Mouse (Mus musculus) cerebral cortex, adult 2 months (tissue): Measurements from ENCODE around the gene Gm14391.

Source experiments
- WGBS: fragments of 180-500 bp; shearing (Covaris S2); methylation state at CpG from one replicate; pipeline ENCODE4 v1.1.7; 2018; 5-methylcytosine and 5-hydroxymethylcytosine counted together

Gene Gm14391

GRCm38 (mm10) chr2:175206732-175207131 lies at the start of gene Gm14391:
Gm14391 (minus strand) TSS chr2:175206917.
- WGBS = no CpG with 5 or more reads among the region's 7 CpGs

GRCm38 (mm10) chr2:175179008-175179407 lies 27.7 kb downstream of the Gm14391 start:
- 67% methylated on average over 1 of the region's 1 CpGs for WGBS

GRCm38 (mm10) chr2:175176312-175176711 lies 30.4 kb downstream of the Gm14391 start:
- 81% methylated on average over 6 of the region's 6 CpGs for WGBS

GRCm38 (mm10) chr2:175175401-175176180 lies 31.1 kb downstream of the Gm14391 start, which contains the start of gene Gm14443:
Gm14443 (minus strand) TSS chr2:175175871.
- WGBS = 80% methylated on average over 12 of the region's 12 CpGs

GRCm38 (mm10) chr2:175174058-175174457 lies 32.7 kb downstream of the Gm14391 start:
- 83% methylated on average over 2 of the region's 2 CpGs for WGBS

- 83% methylated on average over 3 of the region's 3 CpGs for whole genome bisulfite sequencing
These were observed 33.7 kb downstream of the Gm14391 start for GRCm38 (mm10) chr2:175172906-175173595.

GRCm38 (mm10) chr2:175172123-175172522 lies 34.6 kb downstream of the Gm14391 start:
- 85% methylated on average over 3 of the region's 3 CpGs for WGBS

GRCm38 (mm10) chr2:175166870-175167269 lies 39.8 kb downstream of the Gm14391 start:
- WGBS = 76% methylated on average over 2 of the region's 2 CpGs

- 96% methylated on average over 12 of the region's 12 CpGs for WGBS
These were observed 41.6 kb downstream of the Gm14391 start for GRCm38 (mm10) chr2:175165110-175165509.

GRCm38 (mm10) chr2:175161438-175161837 lies 45.3 kb downstream of the Gm14391 start:
- 96% methylated on average over 4 of the region's 4 CpGs for WGBS

- 81% methylated on average over 3 of the region's 3 CpGs for WGBS
These were observed 48.1 kb downstream of the Gm14391 start for GRCm38 (mm10) chr2:175158642-175159041.

- 91% methylated on average over 13 of the region's 13 CpGs for WGBS
These were observed 50.0 kb downstream of the Gm14391 start for GRCm38 (mm10) chr2:175156696-175157095.

- 6% methylated on average over 1 of the region's 2 CpGs for WGBS
These were observed 64.8 kb downstream of the Gm14391 start, which contains the start of gene Gm14399 for GRCm38 (mm10) chr2:175141993-175142295. Gm14399 (minus strand) TSS chr2:175142012.

- 4% methylated on average over 25 of the region's 25 CpGs for WGBS
These were observed 65.4 kb downstream of the Gm14391 start for GRCm38 (mm10) chr2:175141118-175141992.
